Mouse (Mus musculus) T-helper 1 cell (primary cell): ENCODE results near the gene Bcar1.

ENCODE experiments used
- in situ Hi-C: fragments of 300-600 bp; cut with MboI, MseI; formaldehyde crosslinking; loops from one replicate; pipeline ENCODE4 v1.15.1; 2025; ENCODE audit warnings: high pct_unique_total_duplicates

Gene Bcar1

GRCm38 (mm10) chr8:111769764-111770428 lies 26.3 kb upstream of the Bcar1 start:
- in situ Hi-C loops = no loop called here

- in situ Hi-C loops = no loop called here
These were observed 25.7 kb upstream of the Bcar1 start for GRCm38 (mm10) chr8:111769296-111769695.

GRCm38 (mm10) chr8:111768651-111769050 lies 25.0 kb upstream of the Bcar1 start:
- in situ Hi-C loops = no loop called here

- in situ Hi-C loops = no loop called here
These were observed 22.0 kb upstream of the Bcar1 start for GRCm38 (mm10) chr8:111765616-111766015.

- in situ Hi-C loops = no loop called here
These were observed 21.5 kb upstream of the Bcar1 start for GRCm38 (mm10) chr8:111765096-111765495.

GRCm38 (mm10) chr8:111760708-111761107 lies 17.1 kb upstream of the Bcar1 start:
- in situ Hi-C loops = no loop called here

GRCm38 (mm10) chr8:111758817-111759216 lies 15.2 kb upstream of the Bcar1 start:
- in situ Hi-C loops = no loop called here

- in situ Hi-C loops = no loop called here
These were observed 14.0 kb upstream of the Bcar1 start for GRCm38 (mm10) chr8:111757599-111757998.

- in situ Hi-C loops = no loop called here
These were observed 11.1 kb upstream of the Bcar1 start for GRCm38 (mm10) chr8:111754736-111755135.

GRCm38 (mm10) chr8:111754088-111754487 lies 10.5 kb upstream of the Bcar1 start:
- in situ Hi-C loops = no loop called here

GRCm38 (mm10) chr8:111748766-111749165 lies 5.2 kb upstream of the Bcar1 start:
- in situ Hi-C loops = no loop called here

GRCm38 (mm10) chr8:111747866-111748649 lies 4.4 kb upstream of the Bcar1 start:
- in situ Hi-C loops = no loop called here

- in situ Hi-C loops = no loop called here
These were observed 3.2 kb upstream of the Bcar1 start for GRCm38 (mm10) chr8:111746582-111747465.

- in situ Hi-C loops = no loop called here
These were observed 2.2 kb upstream of the Bcar1 start for GRCm38 (mm10) chr8:111745591-111746418.

GRCm38 (mm10) chr8:111745086-111745485 lies 1.5 kb upstream of the Bcar1 start:
- in situ Hi-C loops = no loop called here

GRCm38 (mm10) chr8:111743101-111743791 lies 363 bp downstream of the Bcar1 start:
- in situ Hi-C loops = no loop called here

- in situ Hi-C loops = no loop called here
These were observed 1.2 kb downstream of the Bcar1 start for GRCm38 (mm10) chr8:111742261-111743037.

- in situ Hi-C loops = no loop called here
These were observed 2.1 kb downstream of the Bcar1 start for GRCm38 (mm10) chr8:111741556-111741955.

GRCm38 (mm10) chr8:111740994-111741393 lies 2.6 kb downstream of the Bcar1 start:
- in situ Hi-C loops = no loop called here

- in situ Hi-C loops = no loop called here
These were observed 3.3 kb downstream of the Bcar1 start for GRCm38 (mm10) chr8:111740301-111740711.
